Mouse (Mus musculus) heart, adult 18-20 months (tissue): ENCODE measurements around the gene Pigm. TPM values are rescaled to one million over a fixed set of nuclear protein-coding genes. Genes with fewer than 3 reads are reported as not detected.
A peak's percentile ranks its signal among the peaks of the same experiment; 100 is the strongest.

Experiments used
- DNase-seq, 2 experiments: peaks; one replicate each; pipeline ENCODE4 v3.0.0; 2021 to 2022; ENCODE audit warnings: mixed read lengths in 1 of 2
- total RNA-seq, 2 experiments: library from RNA; stranded (reverse); gene quantifications; 2 replicates each; pipeline ENCODE4 v1.2.3; 2021

The Pigm gene
- total RNA-seq, 2 experiments from 2014 or later: 3.2 to 4.2 TPM

GRCm38 (mm10) chr1:172352001-172352400 lies 24.3 kb upstream of the Pigm start:
- no peak for DNase-seq

GRCm38 (mm10) chr1:172352453-172352852 lies 23.9 kb upstream of the Pigm start:
- DNase-seq: no peak

GRCm38 (mm10) chr1:172355336-172355735 lies 21.0 kb upstream of the Pigm start:
- no peak for DNase-seq

GRCm38 (mm10) chr1:172357550-172357949 lies 18.8 kb upstream of the Pigm start:
- DNase-seq: peak; percentile 36 to 74

- DNase-seq: no peak
Observed at GRCm38 (mm10) chr1:172358341-172358740, 18.0 kb upstream of the Pigm start.

- peak; percentile 37 to 47 for DNase-seq
Observed at GRCm38 (mm10) chr1:172364684-172365083, 11.7 kb upstream of the Pigm start.

GRCm38 (mm10) chr1:172368768-172369418 lies 7.5 kb upstream of the Pigm start:
- peak; percentile 21 to 30 for DNase-seq

- peak in 1 of 2 experiments; percentile 16 for DNase-seq
Observed at GRCm38 (mm10) chr1:172376758-172377458, 562 bp downstream of the Pigm start.

- DNase-seq: peak; percentile 27 to 37
Observed at GRCm38 (mm10) chr1:172380066-172380465, 3.7 kb downstream of the Pigm start.

- DNase-seq: no peak
Observed at GRCm38 (mm10) chr1:172382090-172382489, 5.7 kb downstream of the Pigm start.

GRCm38 (mm10) chr1:172387246-172387645 lies 10.9 kb downstream of the Pigm start:
- no peak for DNase-seq

GRCm38 (mm10) chr1:172390769-172391168 lies 14.4 kb downstream of the Pigm start:
- no peak for DNase-seq

- DNase-seq: no peak
Observed at GRCm38 (mm10) chr1:172391807-172392581, 15.6 kb downstream of the Pigm start.

- DNase-seq: no peak
Observed at GRCm38 (mm10) chr1:172392643-172393170, 16.4 kb downstream of the Pigm start.

GRCm38 (mm10) chr1:172393739-172394138 lies 17.4 kb downstream of the Pigm start:
- no peak for DNase-seq

- DNase-seq: no peak
Observed at GRCm38 (mm10) chr1:172396996-172397752, 20.8 kb downstream of the Pigm start.

- DNase-seq: no peak
Observed at GRCm38 (mm10) chr1:172406077-172406706, 29.8 kb downstream of the Pigm start.

GRCm38 (mm10) chr1:172408996-172409395 lies 32.6 kb downstream of the Pigm start:
- DNase-seq: peak; percentile 28 to 60

GRCm38 (mm10) chr1:172409431-172409830 lies 33.1 kb downstream of the Pigm start:
- DNase-seq: no peak

- peak; percentile 56 to 82 for DNase-seq
Observed at GRCm38 (mm10) chr1:172410806-172411205, 34.5 kb downstream of the Pigm start.

- peak; percentile 66 to 87 for DNase-seq
Observed at GRCm38 (mm10) chr1:172412204-172412603, 35.9 kb downstream of the Pigm start.
